Mouse (Mus musculus): Measurements from ENCODE around the gene Crtc3.

DNA sequence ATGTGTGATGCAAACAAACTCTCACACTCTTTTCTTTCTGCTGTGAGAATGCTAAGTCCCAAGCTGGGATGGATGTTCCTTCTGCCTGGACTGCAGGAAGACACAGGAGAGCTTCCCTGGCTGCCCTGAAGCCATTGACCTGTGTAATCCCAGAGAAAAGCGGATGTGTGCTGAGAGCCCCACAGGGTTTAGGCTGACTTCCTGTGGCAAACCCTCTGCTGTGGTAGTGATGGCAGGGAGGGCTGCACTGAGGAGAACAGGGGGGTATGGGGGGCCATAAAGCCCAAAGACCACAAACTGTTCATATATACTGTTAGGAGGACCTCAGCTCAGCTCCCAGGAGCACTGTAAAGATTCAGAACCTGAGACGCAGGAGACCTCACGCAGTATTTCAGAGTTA lies 57.3 kb downstream of the Crtc3 start:
- TF ChIP-seq CTCF (IDR thresholded peaks at IDR 0.05; ENCODE audit: low read depth) (no peak), EP300 (IDR thresholded peaks at IDR 0.05; ENCODE audit: low read depth) (no peak)

Data from liver, postnatal 0 days (tissue).